ENCODE assay signal across 15 mouse cellular contexts in genomic region chr14:22627105-22627829, GRCm38 (mm10).
DNase-seq lines count a peak whose midpoint lies in the region; ATAC-seq and TF ChIP-seq lines count a peak whose summit lies in the region.
"Had no signal": no experiment of that assay in that cellular context is flagged by ENCODE, and none has a peak within 500 bp of the region (broad histone marks: within the 10 kb centered on the region; RNA-seq: fewer than 3 reads in every experiment).

No protein-coding gene starts in this region.

- H3K27ac ChIP-seq in liver, postnatal 0 days (ENCODE audit: low read depth): no peak overlapping the region
- H3K27ac ChIP-seq in liver, embryonic 11.5 days (ENCODE audit: low read depth, low read length): no peak overlapping the region
- no peak overlapping the region for H3K27ac ChIP-seq in hindbrain, embryonic 13.5 days
- H3K27ac ChIP-seq: midbrain, embryonic 12.5 days; neural tube, embryonic 13.5 days; stomach, embryonic 15.5 days had no signal

- no peak for TF ChIP-seq EP300 in liver, postnatal 0 days (IDR thresholded peaks at IDR 0.05; ENCODE audit: low read depth)

- no peaks in the 10 kb centered on the region for H3K27me3 ChIP-seq in liver, postnatal 0 days (ENCODE audit: insufficient read depth, low read length)
- H3K27me3 ChIP-seq in liver, embryonic 11.5 days (replicated peaks; ENCODE audit: control insufficient read depth, insufficient read depth, low read length): no peaks in the 10 kb centered on the region
- no peaks in the 10 kb centered on the region for H3K27me3 ChIP-seq in hindbrain, embryonic 13.5 days
- H3K27me3 ChIP-seq: midbrain, embryonic 12.5 days; neural tube, embryonic 13.5 days; stomach, embryonic 15.5 days had no signal

- TF ChIP-seq CTCF in liver, postnatal 0 days (IDR thresholded peaks at IDR 0.05; ENCODE audit: low read depth): no peak

- no peak overlapping the region for H3K9ac ChIP-seq in liver, postnatal 0 days (replicated peaks)
- no peak overlapping the region for H3K9ac ChIP-seq in liver, embryonic 11.5 days (ENCODE audit: low read depth, low read length)
- no peak overlapping the region for H3K9ac ChIP-seq in hindbrain, embryonic 13.5 days
- H3K9ac ChIP-seq: midbrain, embryonic 12.5 days; neural tube, embryonic 13.5 days; stomach, embryonic 15.5 days had no signal

- H3K4me1 ChIP-seq in liver, postnatal 0 days (ENCODE audit: insufficient read depth): no peaks in the 10 kb centered on the region
- no peaks in the 10 kb centered on the region for H3K4me1 ChIP-seq in liver, embryonic 11.5 days (replicated peaks; ENCODE audit: control insufficient read depth, insufficient read depth, low read length)
- H3K4me1 ChIP-seq in hindbrain, embryonic 13.5 days (replicated peaks): no peaks in the 10 kb centered on the region
- H3K4me1 ChIP-seq: midbrain, embryonic 12.5 days; neural tube, embryonic 13.5 days; stomach, embryonic 15.5 days had no signal

- no peak overlapping the region for H3K4me3 ChIP-seq in liver, postnatal 0 days (ENCODE audit: low read depth, low read length)
- no peak overlapping the region for H3K4me3 ChIP-seq in liver, embryonic 11.5 days (ENCODE audit: low read depth, low read length)
- no peak overlapping the region for H3K4me3 ChIP-seq in hindbrain, embryonic 13.5 days
- H3K4me3 ChIP-seq: midbrain, embryonic 12.5 days; neural tube, embryonic 13.5 days; stomach, embryonic 15.5 days had no signal

- WGBS in liver, postnatal 0 days (ENCODE audit: insufficient replicate concordance): 53% methylated on average over 8 of the region's 8 CpGs
- 62% methylated on average over 8 of the region's 8 CpGs for WGBS in liver, embryonic 11.5 days
- 73% methylated on average over 8 of the region's 8 CpGs for WGBS in hindbrain, embryonic 13.5 days

- no peak overlapping the region for H3K4me2 ChIP-seq in liver, postnatal 0 days (ENCODE audit: low read depth, low read length)
- H3K4me2 ChIP-seq in liver, embryonic 11.5 days: no peak overlapping the region
- no peak overlapping the region for H3K4me2 ChIP-seq in hindbrain, embryonic 13.5 days
- H3K4me2 ChIP-seq: midbrain, embryonic 12.5 days; neural tube, embryonic 13.5 days; stomach, embryonic 15.5 days had no signal

- ATAC-seq in liver, postnatal 0 days: peak; percentile 33; the same call in 1 of the 2 replicates
- no peak for ATAC-seq in liver, embryonic 11.5 days (replicated peaks; ENCODE audit: low FRiP score)
- no peak for ATAC-seq in hindbrain, embryonic 13.5 days (ENCODE audit: low FRiP score)
- ATAC-seq: inflammation-experienced regulatory T-cells, adult 6 months had no signal

- H3K9me3 ChIP-seq in liver, postnatal 0 days (ENCODE audit: low read length): no peaks in the 10 kb centered on the region
- no peaks in the 10 kb centered on the region for H3K9me3 ChIP-seq in liver, embryonic 11.5 days (ENCODE audit: control insufficient read depth, low read length)
- H3K9me3 ChIP-seq in hindbrain, embryonic 13.5 days: no peaks in the 10 kb centered on the region
- H3K9me3 ChIP-seq: midbrain, embryonic 12.5 days; neural tube, embryonic 13.5 days; stomach, embryonic 15.5 days had no signal

- no peaks in the 10 kb centered on the region for H3K36me3 ChIP-seq in liver, postnatal 0 days (replicated peaks; ENCODE audit: insufficient read depth, low read length)
- no peaks in the 10 kb centered on the region for H3K36me3 ChIP-seq in liver, embryonic 11.5 days (ENCODE audit: control insufficient read depth, insufficient read depth, low read length)
- H3K36me3 ChIP-seq in hindbrain, embryonic 13.5 days: no peaks in the 10 kb centered on the region
- H3K36me3 ChIP-seq: midbrain, embryonic 12.5 days; neural tube, embryonic 13.5 days; stomach, embryonic 15.5 days had no signal

- DNase-seq in liver, postnatal 0 days: no peak
- no peak for DNase-seq in liver, embryonic 11.5 days (ENCODE audit: low spot score)
- DNase-seq in embryo, embryonic 10.5 days (ENCODE audit: low spot score): peak; percentile 53
- peak; percentile 78 for DNase-seq in kidney, adult 18-20 months
- DNase-seq in mesoderm, embryonic 11.5 days (ENCODE audit: low read depth, low spot score): peak; percentile 73
- DNase-seq in cerebellum, postnatal 36 days: no peak
- no peak for DNase-seq in cerebellum, adult 9-11 months
- DNase-seq: cerebellum, postnatal 14 days; heart, postnatal 10 days; lung, adult 2 months had no signal

Comparison
In these comparisons a context has a peak if more than half of its experiments do, and no peak if none do; other contexts are left out.
1. DNase-seq: peak in embryo, embryonic 10.5 days (single experiment), kidney, adult 18-20 months (single experiment) and mesoderm, embryonic 11.5 days (single experiment); none in liver, postnatal 0 days (single experiment), liver, embryonic 11.5 days (single experiment), cerebellum, postnatal 36 days (0 of 2) and cerebellum, adult 9-11 months (single experiment).